Mouse (Mus musculus): ENCODE data around the gene Steap2. TPM values are rescaled to one million over a fixed set of nuclear protein-coding genes. Genes with fewer than 3 reads are reported as not detected.

Gene Steap2
- polyA plus RNA-seq, 1 experiment from 2014 or later, result 1.9 TPM

DNA sequence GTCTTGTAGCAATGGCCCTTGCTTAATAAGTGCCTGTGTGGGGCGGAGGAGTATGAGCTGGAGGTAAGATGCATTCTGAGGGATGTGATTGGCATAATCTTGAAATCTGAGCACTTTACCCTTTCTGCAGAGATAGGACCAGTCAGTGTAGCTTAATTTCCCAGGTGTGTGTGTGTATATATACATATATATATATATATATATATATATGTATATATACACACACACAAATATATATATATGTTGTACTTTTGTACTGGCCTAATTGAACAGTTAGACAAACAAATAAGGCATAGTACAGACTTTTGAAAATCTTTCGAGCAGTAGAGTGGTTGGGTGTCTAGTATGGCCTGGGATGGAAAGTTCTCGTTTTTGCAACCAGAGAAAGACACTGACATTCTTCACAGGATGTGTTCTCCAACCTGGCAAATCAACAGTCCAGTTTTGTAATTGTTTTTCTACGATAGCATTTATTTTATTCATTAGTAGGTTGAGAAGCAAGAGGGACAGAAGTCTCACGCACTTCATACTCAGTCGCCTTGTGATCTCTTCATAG, 29.9 kb downstream of the Steap2 start:
- H3K4me2 ChIP-seq, result peak overlapping the region; percentile 98
- WGBS, result 50% methylated on average over 6 of the region's 6 CpGs
- H3K4me1 ChIP-seq (replicated peaks), result peaks cover 7% of the 10 kb centered on the region; the same call in 1 of the 2 replicates
- no peaks in the 10 kb centered on the region for H3K36me3 ChIP-seq
- H3K4me3 ChIP-seq, result peak overlapping the region; percentile 76
- H3K9ac ChIP-seq, result peak overlapping the region; percentile 64; the same call in 1 of the 2 replicates
- no peaks in the 10 kb centered on the region for H3K9me3 ChIP-seq (replicated peaks)
- 0 out of 2 replicates have a peak, but pooled peaks have one; percentile 18 for ATAC-seq (replicated peaks; ENCODE audit: insufficient number of reproducible peaks, insufficient read depth, low FRiP score, low read depth)
- 0 out of 2 replicates have a peak, but pooled peaks cover 7% of the 10 kb centered on the region for H3K27me3 ChIP-seq
- H3K27ac ChIP-seq, result no peak overlapping the region

DNA sequence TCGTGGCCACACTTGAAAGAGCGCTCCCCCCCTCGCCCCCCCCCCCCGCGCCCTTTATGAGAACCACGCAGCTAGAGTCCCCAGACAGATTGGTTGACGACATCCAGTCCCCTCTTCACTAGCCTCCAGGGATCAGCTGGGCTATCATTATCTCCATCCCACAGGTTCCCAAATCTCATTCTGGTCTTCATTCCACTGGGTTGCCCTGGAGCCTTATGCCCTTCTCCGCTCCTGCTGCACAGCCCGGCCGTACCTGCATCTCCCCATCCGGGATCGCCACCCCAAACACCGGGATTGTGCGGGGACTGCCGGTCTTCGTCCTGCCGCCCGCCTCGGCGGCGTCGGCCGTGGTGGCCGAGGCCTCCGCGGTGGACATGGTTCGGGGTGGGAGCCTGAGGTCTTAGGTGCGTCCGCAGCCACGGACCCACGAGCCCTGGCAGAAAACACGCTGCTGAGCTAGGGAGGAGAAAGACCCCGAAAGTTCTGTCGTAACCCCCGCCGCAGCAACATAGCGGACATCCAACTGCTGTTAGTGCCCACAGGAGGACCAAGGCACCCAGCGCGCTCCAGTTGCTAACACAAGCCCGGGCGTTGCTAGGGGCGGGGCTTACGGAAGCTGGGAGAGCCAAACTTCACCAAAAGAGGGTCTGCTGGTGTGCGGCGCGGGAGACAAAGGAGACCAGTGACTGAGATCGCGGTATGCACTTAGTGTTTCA, 30.6 kb downstream of the Steap2 start, which contains the start of gene Cfap69:
Cfap69 (minus strand) TSS at position 585 of the 716 bp plus-strand sequence.
- H3K27me3 ChIP-seq, result 0 out of 2 replicates have a peak, but pooled peaks cover 7% of the 10 kb centered on the region
- no peaks in the 10 kb centered on the region for H3K36me3 ChIP-seq
- peak within 1 kb of the TSS; percentile 76 for H3K4me3 ChIP-seq
- peak within 1 kb of the TSS; percentile 64 for H3K9ac ChIP-seq
- H3K4me2 ChIP-seq, result peak within 1 kb of the TSS; percentile 98
- no peak within 1 kb of the TSS for H3K27ac ChIP-seq
- peaks cover 7% of the 10 kb centered on the region; the same call in 1 of the 2 replicates for H3K4me1 ChIP-seq (replicated peaks)
- H3K9me3 ChIP-seq (replicated peaks), result no peaks in the 10 kb centered on the region
- under 1% methylated on average over 48 of the region's 48 CpGs for WGBS
- ATAC-seq (replicated peaks; ENCODE audit: insufficient number of reproducible peaks, insufficient read depth, low FRiP score, low read depth), result peak; percentile 90

DNA sequence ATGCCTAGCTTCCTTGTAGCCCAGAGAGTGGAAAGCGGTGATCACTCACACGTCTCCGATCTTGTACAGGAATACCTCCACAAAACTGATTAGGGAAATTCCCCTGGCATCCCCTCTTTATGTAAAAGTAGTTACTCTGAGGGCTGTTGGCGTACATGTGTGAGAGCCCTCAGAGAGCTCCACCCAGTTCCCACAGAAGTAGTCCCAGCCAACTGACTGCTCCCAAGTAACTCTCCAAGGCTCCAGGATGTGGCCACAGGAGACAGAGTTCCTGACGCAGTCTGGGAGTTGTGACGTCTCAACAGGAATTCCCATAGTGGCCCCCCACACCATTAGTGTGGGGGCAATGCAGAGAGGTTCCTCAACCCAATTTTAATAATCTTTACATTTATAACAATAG, 31.3 kb downstream of the Steap2 start:
- Histone ChIP-seq H3K4me2 (peak overlapping the region; percentile 98), H3K27ac (no peak overlapping the region), H3K9me3 (replicated peaks) (no peaks in the 10 kb centered on the region), H3K36me3 (no peaks in the 10 kb centered on the region), H3K4me1 (replicated peaks) (peaks cover 7% of the 10 kb centered on the region; the same call in 1 of the 2 replicates), H3K27me3 (0 out of 2 replicates have a peak, but pooled peaks cover 7% of the 10 kb centered on the region), H3K4me3 (peak overlapping the region; percentile 76), H3K9ac (no peak overlapping the region)
- no peak for ATAC-seq (replicated peaks; ENCODE audit: insufficient number of reproducible peaks, insufficient read depth, low FRiP score, low read depth)
- WGBS, result 32% methylated on average over 6 of the region's 6 CpGs

DNA sequence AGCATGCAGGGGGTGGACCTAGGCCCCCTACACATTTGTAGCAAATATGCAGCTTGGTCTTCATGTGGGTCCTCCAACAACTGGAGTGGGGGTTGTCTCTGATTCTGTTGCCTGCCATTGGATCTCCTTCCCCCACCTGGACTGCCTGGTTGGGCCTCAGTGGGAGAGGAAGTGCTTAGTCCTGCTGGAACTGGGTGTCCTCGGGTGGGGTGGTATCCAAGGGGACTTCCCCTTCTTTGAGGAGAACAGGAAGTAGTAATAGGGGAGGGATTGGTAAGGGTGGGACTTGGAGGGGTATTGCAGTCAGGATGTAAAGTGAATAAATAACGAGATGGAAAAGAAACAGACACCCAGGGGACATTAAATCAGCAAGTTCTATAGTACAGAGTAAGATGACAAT, 35.7 kb downstream of the Steap2 start:
- Histone ChIP-seq H3K4me3 (no peak overlapping the region), H3K9me3 (replicated peaks) (no peaks in the 10 kb centered on the region), H3K9ac (no peak overlapping the region), H3K27me3 (0 out of 2 replicates have a peak, but pooled peaks cover 7% of the 10 kb centered on the region), H3K4me2 (no peak overlapping the region), H3K36me3 (no peaks in the 10 kb centered on the region), H3K4me1 (replicated peaks) (peaks cover 6% of the 10 kb centered on the region; the same call in 1 of the 2 replicates), H3K27ac (no peak overlapping the region)
- 26% methylated on average over 2 of the region's 2 CpGs for WGBS
- no peak for ATAC-seq (replicated peaks; ENCODE audit: insufficient number of reproducible peaks, insufficient read depth, low FRiP score, low read depth)

DNA sequence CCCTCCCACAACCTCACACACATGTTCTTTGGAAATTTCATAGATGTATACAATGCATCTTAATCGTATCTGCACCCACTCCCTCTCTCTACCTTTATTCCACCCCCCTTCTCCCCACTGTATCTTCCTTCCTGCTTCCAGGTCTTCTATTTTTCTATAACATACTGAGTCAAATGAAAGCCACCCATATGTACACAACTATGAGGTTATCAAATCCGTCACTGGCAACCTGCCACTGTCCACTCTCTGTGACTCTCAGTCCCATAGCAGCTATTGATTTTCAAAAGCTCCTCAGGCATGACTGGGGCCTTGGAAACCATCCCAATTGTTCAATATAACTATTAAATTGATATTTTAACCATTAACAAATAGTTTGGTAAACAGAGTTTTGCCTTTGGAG, 36.4 kb downstream of the Steap2 start:
- no peak overlapping the region for H3K4me2 ChIP-seq
- H3K36me3 ChIP-seq, result no peaks in the 10 kb centered on the region
- 0 out of 2 replicates have a peak, but pooled peaks cover 7% of the 10 kb centered on the region for H3K27me3 ChIP-seq
- no peak overlapping the region for H3K27ac ChIP-seq
- no peak overlapping the region for H3K9ac ChIP-seq
- H3K9me3 ChIP-seq (replicated peaks), result no peaks in the 10 kb centered on the region
- H3K4me3 ChIP-seq, result no peak overlapping the region
- H3K4me1 ChIP-seq (replicated peaks), result no peaks in the 10 kb centered on the region
- ATAC-seq (replicated peaks; ENCODE audit: insufficient number of reproducible peaks, insufficient read depth, low FRiP score, low read depth), result no peak
- WGBS, result 68% methylated on average over 2 of the region's 2 CpGs

DNA sequence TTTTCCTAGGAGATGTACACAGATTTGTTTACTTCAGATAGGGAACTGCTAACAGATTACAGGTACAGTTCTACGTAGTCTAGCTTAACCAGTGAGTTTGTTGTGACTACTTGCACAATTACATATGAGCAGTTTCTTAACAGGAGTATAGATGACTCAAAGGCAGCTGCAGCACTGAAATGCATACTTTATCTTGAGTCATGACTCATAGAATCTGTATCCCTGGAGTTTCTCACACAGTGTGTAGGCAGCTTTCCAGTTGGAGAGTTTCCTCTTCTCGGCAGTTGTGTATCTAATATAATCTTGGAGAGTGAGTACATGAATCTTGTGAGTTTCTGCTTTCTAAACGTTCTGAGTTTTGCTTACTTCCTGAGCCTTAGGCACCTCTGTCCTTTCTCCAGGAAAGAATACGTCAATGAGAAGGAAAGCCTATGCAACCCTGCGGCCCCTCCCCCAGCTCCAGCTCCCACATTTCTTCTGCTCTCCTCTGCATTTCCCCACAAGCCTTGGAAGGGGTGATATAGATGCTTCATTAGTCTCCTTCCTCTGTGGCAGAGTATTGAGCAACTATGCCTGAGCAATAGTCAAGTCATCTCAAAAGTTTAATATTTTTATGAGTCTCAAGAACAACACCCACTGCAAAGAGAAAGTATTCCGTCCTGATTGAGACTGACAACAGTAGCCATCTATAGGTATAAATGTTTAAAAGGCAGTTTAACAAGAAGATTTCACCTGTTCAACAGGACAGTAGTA, 45.4 kb downstream of the Steap2 start:
- WGBS, result 38% methylated on average over 6 of the region's 6 CpGs
- peak; percentile 60 for ATAC-seq (replicated peaks; ENCODE audit: insufficient number of reproducible peaks, insufficient read depth, low FRiP score, low read depth)
- 0 out of 2 replicates have a peak overlapping the region, but pooled peaks have one; percentile 8 for H3K4me2 ChIP-seq

DNA sequence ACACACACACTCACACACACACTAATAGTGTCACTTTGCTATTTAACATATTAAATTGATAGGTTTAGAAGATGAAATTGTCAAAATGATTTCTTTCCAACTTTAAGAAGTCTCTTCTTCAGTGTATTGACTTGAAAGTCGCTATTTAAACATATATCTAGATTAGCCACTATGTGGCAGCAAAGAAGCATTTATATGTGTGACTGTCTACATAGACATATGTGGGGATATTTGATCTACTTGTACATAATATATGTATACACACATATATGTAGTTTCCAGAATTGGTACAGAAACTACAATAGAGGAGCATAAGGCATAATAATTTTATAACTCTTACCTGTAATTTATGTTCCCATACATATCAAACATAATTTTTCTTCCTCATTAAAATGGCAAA, 48.2 kb downstream of the Steap2 start:
- H3K36me3 ChIP-seq, result no peaks in the 10 kb centered on the region
- H3K4me2 ChIP-seq, result no peak overlapping the region
- no peak overlapping the region for H3K27ac ChIP-seq
- ATAC-seq (replicated peaks; ENCODE audit: insufficient number of reproducible peaks, insufficient read depth, low FRiP score, low read depth), result no peak
- H3K27me3 ChIP-seq, result no peaks in the 10 kb centered on the region
- no peak overlapping the region for H3K4me3 ChIP-seq
- 0 out of 2 replicates have a peak, but pooled peaks cover 6% of the 10 kb centered on the region for H3K4me1 ChIP-seq (replicated peaks)
- 0% methylated on average over 1 of the region's 1 CpGs for WGBS
- H3K9me3 ChIP-seq (replicated peaks), result no peaks in the 10 kb centered on the region
- no peak overlapping the region for H3K9ac ChIP-seq

More for the DNA sequence above, 45.4 kb downstream of the Steap2 start:
- peak overlapping the region; percentile 52; the same call in 1 of the 2 replicates for H3K27ac ChIP-seq
- H3K4me3 ChIP-seq, result no peak overlapping the region
- no peaks in the 10 kb centered on the region for H3K9me3 ChIP-seq (replicated peaks)
- H3K36me3 ChIP-seq, result no peaks in the 10 kb centered on the region
- H3K4me1 ChIP-seq (replicated peaks), result 0 out of 2 replicates have a peak, but pooled peaks cover 6% of the 10 kb centered on the region
- H3K27me3 ChIP-seq, result no peaks in the 10 kb centered on the region
- H3K9ac ChIP-seq, result no peak overlapping the region

DNA sequence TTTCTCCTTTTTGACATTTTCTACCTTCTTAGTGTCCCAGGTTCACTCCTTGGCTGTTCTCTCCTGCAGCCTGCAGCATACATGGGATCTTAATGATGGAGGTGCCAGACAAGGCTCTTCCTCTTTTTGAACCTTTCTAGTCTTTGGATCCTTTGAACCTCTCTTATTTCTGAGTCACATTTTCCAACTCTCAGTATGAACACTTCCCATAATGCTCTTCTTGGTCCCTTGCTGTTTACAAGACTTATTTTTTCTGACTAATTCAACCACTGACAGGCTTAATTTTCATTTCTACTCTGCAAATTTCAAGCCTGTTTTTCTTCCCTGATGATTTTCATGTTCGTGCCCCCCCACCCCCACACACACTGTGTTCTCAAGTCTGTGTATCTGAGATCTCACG, 55.9 kb downstream of the Steap2 start:
- no peaks in the 10 kb centered on the region for H3K4me1 ChIP-seq (replicated peaks)
- H3K4me2 ChIP-seq, result no peak overlapping the region
- no peak overlapping the region for H3K4me3 ChIP-seq
- H3K36me3 ChIP-seq, result no peaks in the 10 kb centered on the region
- H3K9me3 ChIP-seq (replicated peaks), result no peaks in the 10 kb centered on the region
- ATAC-seq (replicated peaks; ENCODE audit: insufficient number of reproducible peaks, insufficient read depth, low FRiP score, low read depth), result no peak
- WGBS, result 50% methylated on average over 2 of the region's 2 CpGs
- no peak overlapping the region for H3K9ac ChIP-seq
- H3K27me3 ChIP-seq, result no peaks in the 10 kb centered on the region
- H3K27ac ChIP-seq, result no peak overlapping the region

DNA sequence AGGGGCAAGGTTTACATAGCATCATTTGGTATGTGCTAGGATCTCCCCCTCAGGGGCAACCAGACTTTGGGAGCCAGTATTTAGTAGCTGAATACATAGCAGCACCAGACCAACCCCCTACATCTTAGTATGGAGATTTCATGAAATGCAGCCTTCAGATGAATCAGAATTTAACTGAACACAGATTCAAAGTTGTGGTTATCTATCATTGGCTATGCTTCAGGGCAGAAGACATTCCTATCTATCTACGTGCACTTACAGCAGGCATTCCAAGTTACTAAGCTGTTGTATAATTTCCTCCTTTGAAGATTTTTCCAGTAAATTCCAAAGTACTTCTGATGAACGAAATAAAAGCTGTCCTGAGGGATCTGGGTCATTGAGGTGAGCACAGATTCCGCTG, 68.9 kb downstream of the Steap2 start:
- H3K36me3 ChIP-seq, result no peaks in the 10 kb centered on the region
- H3K27me3 ChIP-seq, result no peaks in the 10 kb centered on the region
- no peak overlapping the region for H3K9ac ChIP-seq
- no peak overlapping the region for H3K4me3 ChIP-seq
- H3K9me3 ChIP-seq (replicated peaks), result no peaks in the 10 kb centered on the region
- no peak for ATAC-seq (replicated peaks; ENCODE audit: insufficient number of reproducible peaks, insufficient read depth, low FRiP score, low read depth)
- H3K4me2 ChIP-seq, result no peak overlapping the region
- no peak overlapping the region for H3K27ac ChIP-seq
- no peaks in the 10 kb centered on the region for H3K4me1 ChIP-seq (replicated peaks)
- WGBS, result 58% methylated on average over 3 of the region's 3 CpGs

DNA sequence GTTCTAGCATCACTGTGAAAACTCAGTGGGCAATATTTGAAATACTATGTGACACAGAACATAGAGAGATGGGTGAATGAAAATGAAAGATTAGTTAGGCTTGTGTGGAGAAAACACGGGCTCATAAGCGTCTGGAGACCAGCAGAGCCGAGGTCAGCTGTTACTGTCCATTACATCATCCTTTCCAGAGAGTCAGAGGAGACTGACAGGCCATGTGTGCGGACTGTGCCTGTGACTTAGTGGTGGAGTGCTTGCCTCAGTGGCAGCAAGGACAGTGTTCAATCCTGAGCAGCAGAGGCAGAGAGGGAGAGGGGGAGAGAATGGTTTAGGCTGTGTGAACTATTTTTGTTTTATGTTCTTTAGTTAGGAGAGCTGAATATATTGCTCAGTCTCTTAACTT, 76.0 kb downstream of the Steap2 start:
- Histone ChIP-seq H3K36me3 (no peaks in the 10 kb centered on the region), H3K27me3 (no peaks in the 10 kb centered on the region), H3K27ac (no peak overlapping the region), H3K9me3 (replicated peaks) (no peaks in the 10 kb centered on the region), H3K4me1 (replicated peaks) (no peaks in the 10 kb centered on the region), H3K4me2 (no peak overlapping the region), H3K4me3 (no peak overlapping the region), H3K9ac (no peak overlapping the region)
- 41% methylated on average over 4 of the region's 4 CpGs for WGBS
- no peak for ATAC-seq (replicated peaks; ENCODE audit: insufficient number of reproducible peaks, insufficient read depth, low FRiP score, low read depth)

Data from heart, embryonic 15.5 days (tissue).